Mouse (Mus musculus): ENCODE results near the gene Ldhb.
"Not testable (repeated sequence)": the region's sequence is repeated elsewhere in the genome, so short reads cannot be mapped to it uniquely, and the experiment has no call there.

Gene Ldhb

GRCm38 (mm10) chr6:142511516-142512135 is 3.9 kb upstream of the Ldhb start:
- DNase-seq = no peak

GRCm38 (mm10) chr6:142508663-142509062 is 906 bp upstream of the Ldhb start:
- DNase-seq = no peak

- DNase-seq = peak in 1 of 2 experiments; percentile 55
Measured at GRCm38 (mm10) chr6:142507033-142507784, 548 bp downstream of the Ldhb start.

- peak in 1 of 2 experiments; percentile 31 for DNase-seq
Measured at GRCm38 (mm10) chr6:142506338-142507032, 1.3 kb downstream of the Ldhb start.

GRCm38 (mm10) chr6:142503601-142504000 is 4.2 kb downstream of the Ldhb start:
- peak; percentile 36 to 52 for DNase-seq

- DNase-seq = peak; percentile 51 to 74
Measured at GRCm38 (mm10) chr6:142502519-142503125, 5.1 kb downstream of the Ldhb start.

GRCm38 (mm10) chr6:142490114-142490513 is 17.6 kb downstream of the Ldhb start:
- not testable (repeated sequence) for DNase-seq

GRCm38 (mm10) chr6:142487638-142488037 is 20.1 kb downstream of the Ldhb start:
- DNase-seq = no peak

- DNase-seq = no peak
Measured at GRCm38 (mm10) chr6:142485478-142486123, 22.2 kb downstream of the Ldhb start.

GRCm38 (mm10) chr6:142477239-142477638 is 30.5 kb downstream of the Ldhb start:
- DNase-seq = peak; percentile 41 to 54

- DNase-seq = peak; percentile 43 to 57
Measured at GRCm38 (mm10) chr6:142472801-142473203, 35.0 kb downstream of the Ldhb start, which contains the start of gene Gys2. TSS of gene Gys2 (minus strand) at chr6:142473109.

GRCm38 (mm10) chr6:142471141-142471540 is 36.6 kb downstream of the Ldhb start:
- DNase-seq = no peak

- DNase-seq = peak in 1 of 2 experiments; percentile 38
Measured at GRCm38 (mm10) chr6:142469602-142470001, 38.2 kb downstream of the Ldhb start.

- no peak for DNase-seq
Measured at GRCm38 (mm10) chr6:142462194-142462593, 45.6 kb downstream of the Ldhb start.

- DNase-seq = no peak
Measured at GRCm38 (mm10) chr6:142459017-142459678, 48.6 kb downstream of the Ldhb start.

- DNase-seq = no peak
Measured at GRCm38 (mm10) chr6:142458010-142458409, 49.7 kb downstream of the Ldhb start.

- DNase-seq = no peak
Measured at GRCm38 (mm10) chr6:142455314-142455996, 52.3 kb downstream of the Ldhb start.

- DNase-seq = no peak
Measured at GRCm38 (mm10) chr6:142453311-142453710, 54.4 kb downstream of the Ldhb start.

GRCm38 (mm10) chr6:142451381-142451780 is 56.4 kb downstream of the Ldhb start:
- no peak for DNase-seq

Measured in kidney, postnatal 25 days (tissue).